Comparison of ENCODE assay signal across 7 mouse cellular contexts in the genomic region with DNA sequence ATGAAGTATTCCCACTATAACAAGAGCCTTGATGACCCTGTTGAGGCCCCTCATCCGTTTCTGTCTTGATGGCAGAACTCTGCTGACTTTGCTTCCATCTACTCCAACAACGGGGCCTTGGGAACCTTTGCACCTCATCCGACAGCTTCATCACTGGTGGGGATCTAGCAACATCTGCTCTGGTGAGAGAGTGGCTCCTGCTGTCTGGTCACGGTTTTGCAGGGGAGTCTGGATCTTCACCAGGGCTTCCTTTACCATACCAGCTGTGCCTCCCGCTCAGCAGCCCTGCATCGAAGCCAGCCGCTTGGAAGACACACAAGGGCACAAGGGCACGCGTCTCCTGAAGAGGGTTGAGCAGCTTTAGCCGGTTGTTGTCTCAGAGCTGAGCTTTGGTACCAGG.
A peak's percentile ranks its signal among the peaks of the same experiment; 100 is the strongest.
DNase-seq lines count a peak whose midpoint lies in the region; ATAC-seq and TF ChIP-seq lines count a peak whose summit lies in the region.

No protein-coding gene starts in this region.

- DNase-seq in kidney, postnatal 0 days (ENCODE audit: low spot score), result peak; percentile 76
- peak; percentile 26 for DNase-seq in ZHBTc4 (ENCODE audit: low read depth, low spot score)
- peak; percentile 19 for DNase-seq in embryonic facial prominence, embryonic 11.5 days (ENCODE audit: low spot score)
- peak; percentile 38 for DNase-seq in liver, embryonic 11.5 days (ENCODE audit: low spot score)
- peak; percentile 79 for DNase-seq in retina, postnatal 1 day
- no peak for DNase-seq in B cell, adult 2 months

- no peaks in the 10 kb centered on the region for H3K4me1 ChIP-seq in kidney, postnatal 0 days (replicated peaks; ENCODE audit: insufficient read depth, low read length)
- H3K4me1 ChIP-seq in kidney, embryonic 15.5 days, result no peaks in the 10 kb centered on the region
- no peaks in the 10 kb centered on the region for H3K4me1 ChIP-seq in embryonic facial prominence, embryonic 11.5 days (ENCODE audit: control insufficient read depth, insufficient read depth, low read length)
- no peaks in the 10 kb centered on the region for H3K4me1 ChIP-seq in liver, embryonic 11.5 days (replicated peaks; ENCODE audit: control insufficient read depth, insufficient read depth, low read length)

- no peak overlapping the region for H3K27ac ChIP-seq in kidney, postnatal 0 days
- no peak overlapping the region for H3K27ac ChIP-seq in kidney, embryonic 15.5 days
- H3K27ac ChIP-seq in embryonic facial prominence, embryonic 11.5 days (replicated peaks; ENCODE audit: low read depth, low read length), result no peak overlapping the region
- H3K27ac ChIP-seq in liver, embryonic 11.5 days (ENCODE audit: low read depth, low read length), result no peak overlapping the region

- 32% methylated on average over 10 of the region's 10 CpGs for WGBS in kidney, postnatal 0 days
- 42% methylated on average over 10 of the region's 10 CpGs for WGBS in kidney, embryonic 15.5 days
- 58% methylated on average over 10 of the region's 10 CpGs for WGBS in embryonic facial prominence, embryonic 11.5 days
- 43% methylated on average over 10 of the region's 10 CpGs for WGBS in liver, embryonic 11.5 days

- no peak overlapping the region for H3K4me3 ChIP-seq in kidney, postnatal 0 days (replicated peaks; ENCODE audit: low read depth, low read length)
- no peak overlapping the region for H3K4me3 ChIP-seq in kidney, embryonic 15.5 days (replicated peaks)
- H3K4me3 ChIP-seq in embryonic facial prominence, embryonic 11.5 days (ENCODE audit: low read depth, low read length), result no peak overlapping the region
- H3K4me3 ChIP-seq in liver, embryonic 11.5 days (ENCODE audit: low read depth, low read length), result no peak overlapping the region

- no peaks in the 10 kb centered on the region for H3K36me3 ChIP-seq in kidney, postnatal 0 days (ENCODE audit: insufficient read depth, low read length)
- no peaks in the 10 kb centered on the region for H3K36me3 ChIP-seq in kidney, embryonic 15.5 days
- no peaks in the 10 kb centered on the region for H3K36me3 ChIP-seq in embryonic facial prominence, embryonic 11.5 days (replicated peaks; ENCODE audit: control insufficient read depth, insufficient read depth, low read depth, low read length)
- no peaks in the 10 kb centered on the region for H3K36me3 ChIP-seq in liver, embryonic 11.5 days (ENCODE audit: control insufficient read depth, insufficient read depth, low read length)

- H3K27me3 ChIP-seq in kidney, postnatal 0 days (ENCODE audit: insufficient read depth, low read length), result no peaks in the 10 kb centered on the region
- no peaks in the 10 kb centered on the region for H3K27me3 ChIP-seq in kidney, embryonic 15.5 days
- H3K27me3 ChIP-seq in embryonic facial prominence, embryonic 11.5 days (ENCODE audit: control insufficient read depth, insufficient read depth, low read length), result no peaks in the 10 kb centered on the region
- no peaks in the 10 kb centered on the region for H3K27me3 ChIP-seq in liver, embryonic 11.5 days (replicated peaks; ENCODE audit: control insufficient read depth, insufficient read depth, low read length)

- peak; percentile 75 for TF ChIP-seq CTCF in kidney, postnatal 0 days (IDR thresholded peaks at IDR 0.05; ENCODE audit: low read depth)

- no peak overlapping the region for H3K9ac ChIP-seq in kidney, postnatal 0 days (ENCODE audit: low read depth, low read length)
- no peak overlapping the region for H3K9ac ChIP-seq in kidney, embryonic 15.5 days
- no peak overlapping the region for H3K9ac ChIP-seq in embryonic facial prominence, embryonic 11.5 days (replicated peaks; ENCODE audit: low read length)
- H3K9ac ChIP-seq in liver, embryonic 11.5 days (ENCODE audit: low read depth, low read length), result no peak overlapping the region

- no peak overlapping the region for H3K4me2 ChIP-seq in kidney, postnatal 0 days (ENCODE audit: low read length)
- no peak overlapping the region for H3K4me2 ChIP-seq in kidney, embryonic 15.5 days
- H3K4me2 ChIP-seq in embryonic facial prominence, embryonic 11.5 days (ENCODE audit: low read depth, low read length), result no peak overlapping the region
- H3K4me2 ChIP-seq in liver, embryonic 11.5 days, result no peak overlapping the region

- no peaks in the 10 kb centered on the region for H3K9me3 ChIP-seq in kidney, postnatal 0 days (replicated peaks; ENCODE audit: low read length)
- no peaks in the 10 kb centered on the region for H3K9me3 ChIP-seq in kidney, embryonic 15.5 days (replicated peaks)
- no peaks in the 10 kb centered on the region for H3K9me3 ChIP-seq in embryonic facial prominence, embryonic 11.5 days (replicated peaks; ENCODE audit: control insufficient read depth, low read length)
- no peaks in the 10 kb centered on the region for H3K9me3 ChIP-seq in liver, embryonic 11.5 days (ENCODE audit: control insufficient read depth, low read length)

- no peak for ATAC-seq in kidney, postnatal 0 days (replicated peaks; ENCODE audit: low FRiP score, low read depth)
- ATAC-seq in kidney, embryonic 15.5 days (replicated peaks; ENCODE audit: low FRiP score), result no peak; the same call in 1 of the 2 replicates
- no peak for ATAC-seq in embryonic facial prominence, embryonic 11.5 days (replicated peaks; ENCODE audit: insufficient number of reproducible peaks, low FRiP score, low TSS enrichment, low read depth)
- no peak for ATAC-seq in liver, embryonic 11.5 days (replicated peaks; ENCODE audit: low FRiP score)

Comparison
In these comparisons a context has a peak if more than half of its experiments do, and no peak if none do; other contexts are left out.
1. DNase-seq: peak in kidney, postnatal 0 days (single experiment), ZHBTc4 (single experiment), embryonic facial prominence, embryonic 11.5 days (single experiment), liver, embryonic 11.5 days (single experiment) and retina, postnatal 1 day (single experiment); none in B cell, adult 2 months (0 of 2).